Mouse (Mus musculus): ENCODE data around the gene Tomt. TPM values are rescaled to one million over a fixed set of nuclear protein-coding genes. Genes with fewer than 3 reads are reported as not detected.
"Not testable (repeated sequence)": the region's sequence is repeated elsewhere in the genome, so short reads cannot be mapped to it uniquely, and the experiment has no call there.

The Tomt gene
- polyA plus RNA-seq, 1 experiment from 2014 or later = 0.59 TPM

DNA sequence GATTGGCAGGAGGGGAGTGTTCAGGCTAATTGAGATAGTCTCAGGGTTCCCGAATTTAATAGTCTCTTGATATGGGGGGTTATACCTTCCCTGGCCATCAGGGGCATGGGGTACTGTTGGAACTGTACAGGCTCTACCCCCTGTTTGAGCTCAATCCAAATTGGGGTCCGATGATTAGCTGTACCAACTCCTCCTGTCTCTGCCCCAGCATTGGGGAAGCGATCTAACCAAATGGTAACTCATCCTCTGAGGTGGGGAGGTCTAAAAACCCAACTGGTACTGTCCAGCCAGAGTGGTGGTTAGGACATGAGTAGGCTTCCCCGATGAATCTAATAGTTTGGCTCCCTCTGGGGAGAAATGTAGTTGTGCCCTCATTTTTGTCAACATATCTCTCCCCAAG lies 30.8 kb upstream of the Tomt start:
- no peak overlapping the region for H3K9ac ChIP-seq (replicated peaks; ENCODE audit: low read length)
- H3K4me2 ChIP-seq (replicated peaks; ENCODE audit: low read depth, low read length) = no peak overlapping the region
- peaks cover 17% of the 10 kb centered on the region; the same call in 1 of the 2 replicates for H3K4me1 ChIP-seq (ENCODE audit: insufficient read depth, low read length)
- no peak for ATAC-seq (ENCODE audit: low FRiP score, low TSS enrichment)
- H3K4me3 ChIP-seq (ENCODE audit: low read length) = no peak overlapping the region
- WGBS = 99% methylated on average over 4 of the region's 4 CpGs
- no peaks in the 10 kb centered on the region for H3K9me3 ChIP-seq (ENCODE audit: low read length)
- H3K27me3 ChIP-seq (ENCODE audit: insufficient read depth, low read length) = no peaks in the 10 kb centered on the region
- 0 out of 2 replicates have a peak, but pooled peaks cover 3% of the 10 kb centered on the region for H3K36me3 ChIP-seq (ENCODE audit: insufficient read depth, low read length)
- H3K27ac ChIP-seq (ENCODE audit: low read length) = no peak overlapping the region

DNA sequence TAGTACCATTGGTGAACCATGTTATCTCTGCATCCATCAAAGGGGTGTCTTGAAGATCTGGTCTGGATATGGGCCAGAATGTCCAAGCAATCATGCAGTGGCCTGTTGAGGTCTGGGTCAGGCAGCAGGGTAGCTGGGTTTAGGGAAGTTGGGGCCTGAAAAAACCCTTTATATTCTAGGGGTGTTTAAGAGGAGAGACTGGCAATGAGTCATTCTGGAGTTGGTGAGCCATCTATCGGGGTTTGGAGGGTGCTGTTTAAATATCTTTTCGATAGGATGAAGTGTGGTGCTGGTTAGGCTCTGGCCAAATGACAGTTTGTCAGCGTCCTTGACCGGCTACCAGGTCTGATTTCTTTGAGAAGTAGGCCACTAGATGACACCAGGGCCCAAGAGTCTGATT lies 29.8 kb upstream of the Tomt start:
- 94% methylated on average over 4 of the region's 4 CpGs for WGBS
- no peaks in the 10 kb centered on the region for H3K27me3 ChIP-seq (ENCODE audit: insufficient read depth, low read length)
- H3K9me3 ChIP-seq (ENCODE audit: low read length) = no peaks in the 10 kb centered on the region
- ATAC-seq (ENCODE audit: low FRiP score, low TSS enrichment) = no peak
- H3K9ac ChIP-seq (replicated peaks; ENCODE audit: low read length) = no peak overlapping the region
- no peak overlapping the region for H3K4me3 ChIP-seq (ENCODE audit: low read length)
- H3K36me3 ChIP-seq (ENCODE audit: insufficient read depth, low read length) = 0 out of 2 replicates have a peak, but pooled peaks cover 3% of the 10 kb centered on the region
- no peak overlapping the region for H3K4me2 ChIP-seq (replicated peaks; ENCODE audit: low read depth, low read length)
- no peak overlapping the region for H3K27ac ChIP-seq (ENCODE audit: low read length)
- H3K4me1 ChIP-seq (ENCODE audit: insufficient read depth, low read length) = peaks cover 17% of the 10 kb centered on the region; the same call in 1 of the 2 replicates

GRCm38 (mm10) chr7:101933751-101934240 lies 27.6 kb upstream of the Tomt start, which contains the start of the genes Lrrc51 and Numa1:
Gene Lrrc51, minus strand, starts transcription at chr7:101933895.
Gene Numa1, plus strand, starts transcription at chr7:101934111.
- under 1% methylated on average over 40 of the region's 40 CpGs for WGBS

DNA sequence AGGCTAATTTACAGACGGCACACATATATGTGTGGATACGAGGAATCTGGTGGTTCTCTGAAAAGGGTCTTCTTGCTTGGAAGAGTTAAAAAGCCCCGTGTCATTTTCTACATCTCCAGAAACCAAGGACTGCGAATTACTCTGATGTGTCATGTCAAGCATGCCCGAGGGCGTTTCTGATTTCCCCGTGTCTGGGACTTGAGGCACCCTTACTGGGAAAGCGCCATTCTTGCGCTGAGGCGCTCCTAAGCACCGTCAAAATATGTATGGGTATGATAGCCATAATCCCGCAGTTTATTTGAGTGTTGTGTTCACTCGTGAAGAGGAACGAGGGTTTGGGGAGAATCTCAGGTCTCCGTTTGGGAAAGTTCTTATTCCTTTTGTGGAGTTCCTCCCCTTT lies 27.1 kb upstream of the Tomt start:
- peaks cover 17% of the 10 kb centered on the region; the same call in 1 of the 2 replicates for H3K4me1 ChIP-seq (ENCODE audit: insufficient read depth, low read length)
- WGBS = 4% methylated on average over 15 of the region's 15 CpGs
- peak; percentile 35 for ATAC-seq (ENCODE audit: low FRiP score, low TSS enrichment)

More at GRCm38 (mm10) chr7:101933751-101934240, 27.6 kb upstream of the Tomt start, which contains the start of the genes Lrrc51 and Numa1:
- peak within 1 kb of the TSS; percentile 78 for H3K9ac ChIP-seq (replicated peaks; ENCODE audit: low read length)
- no peaks in the 10 kb centered on the region for H3K27me3 ChIP-seq (ENCODE audit: insufficient read depth, low read length)
- H3K9me3 ChIP-seq (ENCODE audit: low read length) = no peaks in the 10 kb centered on the region
- H3K4me2 ChIP-seq (replicated peaks; ENCODE audit: low read depth, low read length) = peak within 1 kb of the TSS; percentile 78
- H3K4me3 ChIP-seq (ENCODE audit: low read length) = peak within 1 kb of the TSS; percentile 65
- ATAC-seq (ENCODE audit: low FRiP score, low TSS enrichment) = peak; percentile 99
- peaks cover 17% of the 10 kb centered on the region; the same call in 1 of the 2 replicates for H3K4me1 ChIP-seq (ENCODE audit: insufficient read depth, low read length)
- peak within 1 kb of the TSS; percentile 59 for H3K27ac ChIP-seq (ENCODE audit: low read length)
- no peaks in the 10 kb centered on the region for H3K36me3 ChIP-seq (ENCODE audit: insufficient read depth, low read length)

GRCm38 (mm10) chr7:101932551-101932950 lies 26.4 kb upstream of the Tomt start:
- 81% methylated on average over 1 of the region's 1 CpGs for WGBS
- Histone ChIP-seq H3K9me3 (ENCODE audit: low read length) (no peaks in the 10 kb centered on the region), H3K36me3 (ENCODE audit: insufficient read depth, low read length) (no peaks in the 10 kb centered on the region), H3K27ac (ENCODE audit: low read length) (no peak overlapping the region), H3K4me3 (ENCODE audit: low read length) (peak overlapping the region; percentile 10; the same call in 1 of the 2 replicates), H3K4me2 (replicated peaks; ENCODE audit: low read depth, low read length) (peak overlapping the region; percentile 78), H3K4me1 (ENCODE audit: insufficient read depth, low read length) (peaks cover 17% of the 10 kb centered on the region; the same call in 1 of the 2 replicates), H3K9ac (replicated peaks; ENCODE audit: low read length) (no peak overlapping the region), H3K27me3 (ENCODE audit: insufficient read depth, low read length) (no peaks in the 10 kb centered on the region)
- ATAC-seq (ENCODE audit: low FRiP score, low TSS enrichment) = no peak

More for the DNA sequence above, 27.1 kb upstream of the Tomt start:
- Histone ChIP-seq H3K4me2 (replicated peaks; ENCODE audit: low read depth, low read length) (peak overlapping the region; percentile 78), H3K9ac (replicated peaks; ENCODE audit: low read length) (peak overlapping the region; percentile 78), H3K27me3 (ENCODE audit: insufficient read depth, low read length) (no peaks in the 10 kb centered on the region), H3K27ac (ENCODE audit: low read length) (peak overlapping the region; percentile 59), H3K36me3 (ENCODE audit: insufficient read depth, low read length) (no peaks in the 10 kb centered on the region), H3K9me3 (ENCODE audit: low read length) (no peaks in the 10 kb centered on the region), H3K4me3 (ENCODE audit: low read length) (peak overlapping the region; percentile 65)

GRCm38 (mm10) chr7:101928093-101928492 lies 21.9 kb upstream of the Tomt start:
- 80% methylated on average over 3 of the region's 3 CpGs for WGBS
- Histone ChIP-seq H3K27me3 (ENCODE audit: insufficient read depth, low read length) (no peaks in the 10 kb centered on the region), H3K9me3 (ENCODE audit: low read length) (no peaks in the 10 kb centered on the region), H3K36me3 (ENCODE audit: insufficient read depth, low read length) (no peaks in the 10 kb centered on the region), H3K4me3 (ENCODE audit: low read length) (no peak overlapping the region), H3K4me1 (ENCODE audit: insufficient read depth, low read length) (0 out of 2 replicates have a peak, but pooled peaks cover 6% of the 10 kb centered on the region), H3K27ac (ENCODE audit: low read length) (no peak overlapping the region), H3K9ac (replicated peaks; ENCODE audit: low read length) (no peak overlapping the region), H3K4me2 (replicated peaks; ENCODE audit: low read depth, low read length) (no peak overlapping the region)
- ATAC-seq (ENCODE audit: low FRiP score, low TSS enrichment) = no peak

DNA sequence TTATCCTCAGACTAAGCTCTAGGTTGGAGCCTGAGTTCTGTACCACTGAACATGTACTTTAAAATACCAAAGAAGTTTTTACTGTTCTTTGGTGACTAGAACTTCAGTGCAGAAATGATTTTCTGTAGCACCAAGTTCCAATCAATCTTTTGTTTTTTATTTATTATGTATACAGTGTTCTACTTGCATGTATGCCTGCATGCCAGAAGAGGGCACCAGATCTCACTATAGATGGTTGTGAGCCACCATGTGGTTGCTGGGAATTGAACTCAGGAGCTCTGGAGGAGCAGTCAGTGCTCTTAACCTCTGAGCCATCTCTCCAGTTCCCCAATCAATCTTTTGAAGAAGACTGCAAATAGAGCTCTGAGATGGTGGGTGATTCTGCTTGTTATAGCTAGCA lies 19.7 kb upstream of the Tomt start:
- not testable (repeated sequence) for ATAC-seq (ENCODE audit: low FRiP score, low TSS enrichment); H3K9me3 ChIP-seq (ENCODE audit: low read length); H3K27me3 ChIP-seq (ENCODE audit: insufficient read depth, low read length); H3K9ac ChIP-seq (replicated peaks; ENCODE audit: low read length); H3K36me3 ChIP-seq (ENCODE audit: insufficient read depth, low read length); H3K4me2 ChIP-seq (replicated peaks; ENCODE audit: low read depth, low read length); H3K4me3 ChIP-seq (ENCODE audit: low read length); H3K4me1 ChIP-seq (ENCODE audit: insufficient read depth, low read length); H3K27ac ChIP-seq (ENCODE audit: low read length)

DNA sequence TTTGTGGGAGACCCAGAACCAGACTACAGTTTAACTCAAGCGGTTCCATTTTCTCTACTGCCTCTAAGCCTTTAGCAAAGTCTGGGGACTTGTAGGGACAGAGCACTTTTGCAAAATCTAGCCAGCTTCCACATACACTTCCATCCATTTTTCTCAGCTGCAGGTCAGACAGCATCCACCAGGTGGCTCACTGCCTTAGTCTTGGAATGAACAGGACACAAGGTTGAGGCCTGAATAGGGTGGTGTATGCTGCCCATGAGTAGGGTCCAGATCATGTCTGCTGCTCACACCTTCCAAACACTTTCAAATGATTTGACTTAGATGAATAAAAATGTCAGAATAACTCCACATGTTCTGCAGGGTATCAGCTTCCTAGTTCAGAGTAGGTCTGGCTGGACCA lies 11.9 kb upstream of the Tomt start:
- ATAC-seq (ENCODE audit: low FRiP score, low TSS enrichment) = peak; percentile 87
- Histone ChIP-seq H3K9ac (replicated peaks; ENCODE audit: low read length) (no peak overlapping the region), H3K27ac (ENCODE audit: low read length) (no peak overlapping the region), H3K4me2 (replicated peaks; ENCODE audit: low read depth, low read length) (no peak overlapping the region), H3K9me3 (ENCODE audit: low read length) (no peaks in the 10 kb centered on the region), H3K36me3 (ENCODE audit: insufficient read depth, low read length) (peaks cover 24% of the 10 kb centered on the region), H3K27me3 (ENCODE audit: insufficient read depth, low read length) (no peaks in the 10 kb centered on the region), H3K4me1 (ENCODE audit: insufficient read depth, low read length) (no peaks in the 10 kb centered on the region), H3K4me3 (ENCODE audit: low read length) (no peak overlapping the region)
- 30% methylated on average over 1 of the region's 1 CpGs for WGBS

DNA sequence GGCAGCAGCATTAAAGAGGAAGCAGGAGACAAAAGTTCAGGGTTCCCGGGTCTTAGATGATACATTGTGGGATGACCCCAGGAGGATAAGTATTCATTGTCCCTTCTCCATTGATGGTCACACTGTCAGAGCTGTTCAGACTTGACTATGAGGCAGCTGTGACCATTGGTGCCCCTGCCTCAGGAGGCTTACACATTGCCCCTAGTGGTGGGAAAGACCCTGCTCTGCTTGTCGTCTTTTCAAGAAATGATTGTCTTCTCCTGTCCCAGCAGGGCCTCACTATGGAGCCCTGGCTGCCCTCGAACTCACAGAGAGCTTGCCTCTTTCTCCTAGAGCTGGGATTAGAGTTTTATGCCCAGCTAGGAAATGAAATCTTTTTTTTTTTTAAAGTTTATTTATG lies 5.8 kb upstream of the Tomt start:
- Histone ChIP-seq H3K9me3 (ENCODE audit: low read length) (no peaks in the 10 kb centered on the region), H3K27ac (ENCODE audit: low read length) (no peak overlapping the region), H3K4me2 (replicated peaks; ENCODE audit: low read depth, low read length) (no peak overlapping the region), H3K9ac (replicated peaks; ENCODE audit: low read length) (no peak overlapping the region), H3K27me3 (ENCODE audit: insufficient read depth, low read length) (no peaks in the 10 kb centered on the region), H3K4me1 (ENCODE audit: insufficient read depth, low read length) (peaks cover 10% of the 10 kb centered on the region; the same call in 1 of the 2 replicates), H3K4me3 (ENCODE audit: low read length) (no peak overlapping the region), H3K36me3 (ENCODE audit: insufficient read depth, low read length) (peaks cover 50% of the 10 kb centered on the region)
- WGBS = 69% methylated on average over 3 of the region's 3 CpGs
- ATAC-seq (ENCODE audit: low FRiP score, low TSS enrichment) = no peak

DNA sequence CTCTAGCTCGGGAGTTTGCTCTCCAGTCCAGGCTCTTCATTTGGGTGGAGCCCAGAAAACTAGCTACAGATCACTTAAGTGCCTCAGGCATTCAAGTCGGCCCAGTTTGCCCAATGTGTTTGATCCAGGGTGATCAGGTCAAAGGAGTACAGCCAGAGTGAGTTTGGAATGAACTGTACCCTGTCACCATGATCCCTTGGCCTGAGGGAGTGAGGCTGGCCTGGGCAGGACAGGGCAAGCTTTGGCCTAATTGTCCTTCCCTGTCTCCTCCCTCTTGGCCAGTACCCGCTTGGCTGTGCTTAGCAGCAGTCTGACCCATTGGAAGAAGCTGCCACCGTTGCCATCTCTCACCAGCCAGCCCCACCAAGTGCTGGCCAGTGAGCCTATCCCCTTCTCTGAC lies 4.0 kb upstream of the Tomt start:
- ATAC-seq (ENCODE audit: low FRiP score, low TSS enrichment) = no peak
- 80% methylated on average over 4 of the region's 4 CpGs for WGBS

More for the DNA sequence above, 4.0 kb upstream of the Tomt start:
- H3K4me3 ChIP-seq (ENCODE audit: low read length) = no peak overlapping the region
- no peak overlapping the region for H3K4me2 ChIP-seq (replicated peaks; ENCODE audit: low read depth, low read length)
- H3K36me3 ChIP-seq (ENCODE audit: insufficient read depth, low read length) = peaks cover 45% of the 10 kb centered on the region
- no peaks in the 10 kb centered on the region for H3K9me3 ChIP-seq (ENCODE audit: low read length)
- no peak overlapping the region for H3K27ac ChIP-seq (ENCODE audit: low read length)
- peaks cover 19% of the 10 kb centered on the region for H3K4me1 ChIP-seq (ENCODE audit: insufficient read depth, low read length)
- H3K9ac ChIP-seq (replicated peaks; ENCODE audit: low read length) = no peak overlapping the region
- H3K27me3 ChIP-seq (ENCODE audit: insufficient read depth, low read length) = no peaks in the 10 kb centered on the region

Data from kidney, embryonic 16.5 days (tissue).